Mouse (Mus musculus): Measurements from ENCODE around the gene Pcdh15.

Gene Pcdh15

DNA sequence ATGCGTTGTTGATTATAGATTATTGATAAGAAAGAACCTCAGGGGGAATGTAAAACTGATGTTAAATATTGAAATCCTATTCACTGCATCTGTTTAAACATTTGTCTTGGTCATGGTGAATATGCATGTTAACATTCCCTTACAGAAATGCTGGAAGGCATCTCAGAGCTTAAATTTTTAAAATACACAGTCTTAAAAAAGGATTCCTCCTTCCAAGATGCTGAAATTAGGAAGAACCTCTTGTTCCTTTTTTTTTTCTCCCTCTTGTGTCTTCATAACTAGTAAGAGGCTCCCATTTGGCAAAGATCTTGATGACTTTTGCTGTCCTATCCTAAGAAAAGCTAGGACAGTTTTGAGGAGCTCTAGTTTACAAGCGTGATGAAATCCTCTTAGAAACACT, 284.9 kb downstream of the Pcdh15 start:
- no peak for DNase-seq

DNA sequence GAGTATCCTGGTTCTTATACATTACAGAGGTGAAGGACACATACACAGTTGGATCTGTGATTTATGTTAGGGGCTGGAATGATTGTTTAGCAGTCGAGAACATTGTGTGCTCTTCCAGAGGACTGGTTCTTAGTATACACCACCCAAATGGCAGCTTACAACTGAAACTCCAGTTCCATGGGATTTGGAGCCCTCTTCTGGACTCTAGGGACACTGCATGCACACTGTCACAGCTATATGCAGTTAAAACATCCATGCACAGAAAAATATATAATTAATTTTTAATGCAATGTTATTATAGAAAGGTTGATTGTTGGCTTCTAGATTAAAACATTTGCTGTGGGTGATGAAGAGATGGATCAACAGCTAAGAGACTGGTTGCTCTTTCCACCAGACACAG, 301.3 kb downstream of the Pcdh15 start:
- no peak for DNase-seq

DNA sequence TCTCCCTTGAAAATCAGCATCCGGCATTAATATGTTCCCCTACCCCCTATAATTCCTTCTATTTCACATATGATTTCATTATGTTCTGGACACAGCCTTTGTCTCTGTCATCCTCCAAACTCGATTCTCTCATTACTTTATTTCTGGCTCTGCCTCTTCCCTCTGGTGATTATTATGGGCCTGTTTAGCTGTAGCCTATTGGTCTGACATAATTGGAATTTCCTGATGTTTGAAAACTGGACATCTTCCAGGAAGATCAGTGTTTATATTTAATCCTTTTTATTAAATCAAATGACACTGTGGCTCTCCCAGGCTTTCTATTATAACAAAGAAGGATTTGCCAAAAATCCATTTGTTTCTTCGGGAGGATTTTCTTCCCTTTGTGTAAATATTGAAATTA, 326.3 kb downstream of the Pcdh15 start:
- DNase-seq = no peak

DNA sequence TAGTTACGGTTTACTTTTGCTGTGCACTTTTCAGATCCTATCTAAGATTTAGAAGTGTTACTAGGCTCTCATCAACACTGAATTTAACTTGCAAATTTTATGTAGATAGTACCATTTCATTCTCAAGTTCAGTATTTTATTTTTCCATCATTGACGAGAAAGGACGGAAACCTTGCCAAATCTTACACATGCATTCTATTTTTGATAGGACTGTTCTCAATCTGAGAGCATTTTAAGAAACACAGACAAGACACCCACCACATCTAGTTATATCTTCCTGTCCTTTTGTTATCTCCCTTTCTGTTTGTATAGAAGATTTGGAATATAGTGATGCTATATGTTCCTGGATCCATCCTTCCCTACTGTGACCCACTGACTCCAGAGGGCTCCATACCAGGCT, 332.2 kb downstream of the Pcdh15 start:
- no peak for DNase-seq

DNA sequence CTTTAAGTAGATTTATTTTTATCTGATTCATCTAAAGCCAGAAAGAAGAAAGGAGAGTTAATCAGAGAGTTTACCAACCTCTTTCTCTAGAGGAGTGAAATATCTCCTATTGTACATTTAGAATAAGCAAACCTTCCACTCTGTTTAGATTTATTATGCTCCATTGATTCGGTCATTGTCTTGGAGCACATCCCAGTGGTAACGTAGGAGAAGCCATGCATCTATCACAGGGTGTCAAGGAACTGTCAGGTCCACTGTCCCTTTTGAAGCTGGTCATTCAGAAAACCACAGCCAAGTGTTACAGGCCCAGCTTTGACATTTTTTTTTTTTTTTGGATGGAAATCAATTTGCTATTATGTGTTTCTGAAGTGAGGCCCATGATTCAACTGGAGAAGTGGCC, 384.9 kb downstream of the Pcdh15 start:
- no peak for DNase-seq

DNA sequence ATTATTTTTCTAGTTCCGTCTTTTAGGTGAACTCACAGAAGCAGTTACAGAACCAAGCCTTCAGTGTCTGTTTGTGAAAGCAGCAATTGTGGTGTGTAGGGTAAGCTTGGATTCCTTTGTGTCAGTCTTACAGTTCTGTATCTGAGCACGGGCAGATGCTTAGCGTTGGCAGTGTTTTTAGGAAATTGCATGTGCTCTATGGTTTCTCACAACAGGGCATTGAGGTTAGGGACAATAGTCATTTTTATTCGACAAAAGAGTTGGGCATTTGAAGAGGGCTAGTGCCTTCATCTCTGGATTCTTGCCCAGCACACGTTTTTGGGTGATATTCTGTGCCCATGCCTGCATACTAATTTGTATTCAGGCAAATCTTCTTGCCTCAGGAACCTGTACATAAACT, 392.5 kb downstream of the Pcdh15 start:
- DNase-seq = no peak

DNA sequence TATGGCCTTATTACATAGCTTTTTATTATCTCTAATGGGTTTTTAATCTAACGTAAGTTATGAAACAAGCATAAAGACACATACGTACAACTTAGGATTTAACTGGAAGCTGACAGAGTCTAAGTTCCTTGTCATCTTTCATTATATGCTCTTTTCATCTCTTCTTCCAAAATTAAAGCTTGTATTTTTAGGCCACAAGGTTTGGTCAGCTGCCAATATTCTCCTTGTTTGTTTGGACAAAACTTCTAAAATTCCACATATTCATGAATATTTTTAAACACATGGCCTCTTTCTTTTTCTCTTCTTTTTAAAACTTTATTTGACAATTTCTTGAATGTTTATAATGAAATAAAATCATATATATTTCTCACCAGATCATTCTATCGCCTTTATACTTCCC, 415.7 kb downstream of the Pcdh15 start:
- no peak for DNase-seq

DNA sequence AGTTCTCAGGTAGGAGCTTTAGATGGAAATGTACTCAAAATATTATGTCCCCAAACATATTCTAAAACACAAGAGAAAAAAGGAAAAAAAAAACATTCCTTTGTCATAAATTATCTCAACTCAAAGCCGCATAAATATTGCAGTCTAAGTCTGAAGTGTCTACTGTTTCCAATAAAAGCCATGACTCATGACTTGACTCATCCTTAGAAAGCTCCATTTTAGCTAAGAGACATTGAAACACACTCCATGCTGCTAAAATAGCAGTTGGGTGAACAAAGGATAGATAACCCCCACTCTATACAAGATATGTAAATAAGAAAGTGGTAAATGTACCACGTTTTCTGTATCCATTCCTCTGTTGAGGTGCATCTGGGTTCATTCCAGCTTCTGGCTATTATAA, 416.6 kb downstream of the Pcdh15 start:
- DNase-seq = no peak

DNA sequence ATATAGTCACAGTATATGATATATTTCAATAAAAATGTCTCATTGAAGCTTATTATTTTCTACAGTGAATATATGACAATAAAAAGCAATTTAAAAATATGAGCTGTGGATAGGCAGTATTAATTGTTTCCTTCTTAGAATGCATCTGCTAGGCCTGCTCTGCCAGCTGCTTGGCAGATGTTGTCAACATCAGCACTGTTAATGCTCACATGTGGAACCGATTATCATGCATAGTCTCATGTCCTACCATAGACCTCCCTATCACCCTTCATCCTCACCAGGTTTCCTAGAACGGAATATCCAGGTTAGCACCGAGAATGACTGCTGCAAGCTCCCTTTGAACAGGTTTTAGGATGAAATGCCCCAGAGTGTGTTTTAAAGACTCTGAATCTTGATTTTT, 420.3 kb downstream of the Pcdh15 start:
- no peak for DNase-seq

DNA sequence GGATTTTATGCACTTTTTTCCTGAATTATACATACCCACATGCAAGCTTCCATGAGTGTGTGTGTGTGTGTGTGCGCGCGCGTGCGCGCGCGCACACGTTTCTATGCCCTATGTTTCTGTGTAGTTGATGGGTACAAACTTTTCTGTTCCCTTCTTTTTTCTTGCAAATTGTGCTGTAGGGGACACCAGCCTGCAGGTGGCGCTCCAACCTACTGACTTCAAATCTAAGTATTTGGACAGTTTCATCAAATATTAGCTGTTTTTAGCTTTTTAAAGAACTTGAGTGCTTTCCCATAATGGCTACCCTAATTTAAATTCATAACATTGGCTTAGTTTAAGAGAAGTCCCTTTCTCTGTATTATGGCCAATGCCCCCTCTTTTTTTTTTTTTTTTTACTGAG, 453.7 kb downstream of the Pcdh15 start:
- DNase-seq = peak; percentile 17 to 31

DNA sequence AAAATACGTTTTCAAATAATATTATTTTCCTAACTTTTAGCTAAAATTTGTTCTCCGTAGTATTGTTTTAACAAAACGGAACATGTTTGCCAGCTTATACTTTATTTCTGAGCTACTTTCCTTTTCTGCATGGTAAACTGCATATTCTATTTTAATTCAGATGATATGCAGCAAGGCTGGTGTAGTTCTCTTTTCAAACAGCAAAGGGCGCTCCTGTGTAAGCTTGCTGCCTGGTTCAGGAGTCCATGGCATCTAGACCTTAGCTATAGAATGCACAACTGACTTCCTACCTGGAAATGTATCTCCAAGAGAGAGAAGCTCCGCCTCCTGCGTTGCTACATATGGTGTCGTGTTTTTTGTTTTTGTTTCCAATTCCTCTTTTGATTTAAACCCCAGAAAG, 465.1 kb downstream of the Pcdh15 start:
- peak; percentile 43 to 47 for DNase-seq

DNA sequence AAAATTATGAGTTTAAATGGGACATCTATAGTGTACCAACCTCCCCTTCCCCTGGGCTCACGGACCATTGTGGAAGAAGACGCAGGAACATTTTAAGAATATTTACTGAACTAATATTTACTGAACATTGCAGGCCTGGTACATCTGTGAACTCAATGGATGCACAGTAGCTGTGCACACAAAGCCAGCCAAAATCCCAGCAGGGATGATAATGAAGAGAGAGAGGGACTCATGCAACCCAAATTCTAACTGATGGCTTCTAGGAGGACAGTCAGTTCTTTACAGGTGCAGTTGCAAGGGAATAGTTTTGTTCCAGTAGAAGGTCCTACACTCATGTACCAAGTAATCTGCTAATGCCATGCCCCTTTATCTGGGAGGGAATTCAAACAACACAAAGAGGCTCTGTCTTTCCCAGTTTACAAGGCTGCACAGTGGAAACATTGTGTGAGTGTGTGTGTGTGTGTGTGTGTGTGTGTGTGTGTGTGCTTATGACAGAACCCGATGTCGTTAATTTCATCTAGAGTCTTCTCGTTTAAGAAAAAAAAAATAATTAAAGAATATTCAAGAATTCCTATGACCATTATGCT, 475.7 kb downstream of the Pcdh15 start:
- no peak for DNase-seq

DNA sequence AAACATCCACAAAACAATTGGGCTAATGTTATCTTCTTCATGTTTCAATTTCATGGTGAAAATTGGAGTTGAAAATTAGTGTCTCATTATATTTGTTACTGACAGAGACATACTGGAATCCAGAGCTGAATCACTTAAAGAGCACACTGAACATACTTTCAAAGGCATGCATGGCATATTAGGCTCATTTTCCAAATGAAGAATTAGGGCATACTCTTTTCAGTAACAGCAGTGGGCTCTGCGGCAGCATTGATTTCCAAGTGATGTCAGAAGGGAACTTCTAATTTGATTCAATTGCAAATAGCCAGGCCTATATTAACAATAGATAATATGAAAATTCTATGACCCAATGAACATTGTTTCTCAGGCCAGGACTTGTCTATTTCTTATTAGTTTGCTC, 568.4 kb downstream of the Pcdh15 start:
- DNase-seq = no peak

DNA sequence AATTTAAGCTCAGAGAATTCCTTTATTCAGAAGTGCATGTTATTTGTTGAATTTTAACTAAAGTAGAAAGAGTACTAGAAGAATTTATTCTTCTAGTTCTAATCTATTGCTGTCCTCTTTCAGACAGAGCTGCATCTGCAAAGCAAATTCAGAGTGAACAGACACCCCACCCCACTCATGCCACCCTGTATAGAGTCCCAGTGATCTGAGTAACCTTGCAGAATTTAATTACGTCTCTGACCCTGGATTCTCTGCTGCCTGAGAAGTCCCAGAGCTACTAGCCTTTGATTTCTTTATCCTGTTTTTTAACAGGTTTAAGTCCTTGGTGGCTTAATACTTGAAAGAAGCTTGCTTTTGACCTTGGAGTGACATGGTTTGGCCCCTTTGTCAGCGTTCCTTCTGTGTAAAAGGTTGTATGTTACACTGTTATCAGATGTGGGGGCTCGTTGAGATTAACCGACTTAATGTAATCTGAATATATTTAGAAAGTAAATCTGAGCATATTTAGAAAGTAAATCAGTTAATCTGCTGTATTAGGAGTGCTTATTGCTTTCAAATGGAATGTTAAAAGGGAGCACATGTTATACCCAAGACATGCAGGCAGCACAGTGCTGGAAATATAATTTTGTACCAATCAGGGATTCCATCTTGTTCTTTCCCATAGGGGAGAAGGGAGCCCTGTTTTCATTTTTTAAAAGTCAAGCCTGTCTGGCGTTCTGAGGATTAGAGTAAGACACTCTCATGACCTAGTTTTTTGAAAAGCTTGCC, 601.6 kb downstream of the Pcdh15 start:
- DNase-seq = no peak

DNA sequence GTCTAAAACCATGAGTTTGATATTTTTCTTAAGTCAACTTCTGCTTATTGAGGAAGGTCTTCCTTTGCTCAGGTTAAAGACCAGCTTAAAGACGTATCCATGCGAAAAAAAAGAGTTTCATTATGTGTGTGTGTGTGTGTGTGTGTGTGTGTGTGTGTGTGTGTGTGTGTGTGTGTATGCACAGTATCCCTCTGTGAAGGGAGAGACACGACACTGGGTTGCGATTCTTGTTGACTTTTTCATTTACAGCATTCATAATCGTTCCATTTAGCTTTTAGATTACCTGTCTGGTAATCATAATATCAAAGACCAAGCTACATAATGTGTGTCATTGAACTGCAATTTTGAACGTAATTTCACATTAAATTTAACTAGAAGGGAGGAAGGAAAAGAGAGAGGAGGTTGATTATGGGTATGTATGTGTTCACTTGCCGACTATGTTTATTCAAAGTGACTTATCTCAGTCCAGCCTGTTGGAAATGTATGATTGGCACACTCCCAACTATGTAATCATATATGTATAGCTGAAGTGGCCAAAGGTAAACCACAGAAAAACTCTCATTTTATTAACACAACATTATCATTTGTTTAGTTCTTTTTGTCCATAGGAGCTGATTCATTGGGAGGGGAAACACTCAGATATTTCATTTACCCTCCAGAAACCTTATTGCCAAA, 626.6 kb downstream of the Pcdh15 start:
- DNase-seq = no peak

DNA sequence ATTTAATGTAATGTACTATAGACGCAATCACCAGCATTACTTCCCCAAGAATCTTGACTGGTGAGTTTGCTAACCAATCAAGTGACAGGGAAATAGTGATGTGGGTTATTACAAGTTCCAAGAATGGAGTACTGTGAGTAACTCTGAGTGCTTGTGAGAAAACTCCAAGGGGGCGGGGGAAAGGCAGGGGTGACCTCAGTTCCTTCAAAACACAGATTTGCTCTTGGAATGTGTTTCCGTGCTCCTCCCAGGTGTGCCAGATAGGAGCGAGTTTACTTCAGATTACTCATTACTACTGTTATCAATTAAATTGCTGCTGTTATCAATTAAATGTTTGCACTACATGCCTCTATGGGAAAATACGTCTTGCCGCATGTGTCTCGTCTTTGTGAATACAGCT, 634.1 kb downstream of the Pcdh15 start:
- DNase-seq = no peak

DNA sequence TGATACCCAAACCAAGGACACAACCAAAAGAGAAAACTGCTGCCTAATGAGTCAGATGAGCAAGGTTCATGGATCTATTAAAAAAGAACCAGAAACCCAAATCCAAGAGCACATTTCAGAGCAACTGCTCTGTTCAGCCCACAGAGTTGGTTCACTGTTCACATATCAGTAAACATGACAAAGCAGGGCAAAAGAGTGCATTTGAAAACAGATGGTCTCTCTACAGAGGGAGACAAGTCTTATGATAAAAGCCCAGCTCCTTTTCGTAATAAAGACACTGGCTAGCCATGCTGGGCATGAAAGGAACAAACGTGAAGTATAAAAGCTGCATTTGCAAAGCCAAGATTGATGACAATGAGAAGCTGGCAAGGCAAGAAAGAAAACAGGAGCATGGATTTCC, 649.9 kb downstream of the Pcdh15 start:
- no peak for DNase-seq

DNA sequence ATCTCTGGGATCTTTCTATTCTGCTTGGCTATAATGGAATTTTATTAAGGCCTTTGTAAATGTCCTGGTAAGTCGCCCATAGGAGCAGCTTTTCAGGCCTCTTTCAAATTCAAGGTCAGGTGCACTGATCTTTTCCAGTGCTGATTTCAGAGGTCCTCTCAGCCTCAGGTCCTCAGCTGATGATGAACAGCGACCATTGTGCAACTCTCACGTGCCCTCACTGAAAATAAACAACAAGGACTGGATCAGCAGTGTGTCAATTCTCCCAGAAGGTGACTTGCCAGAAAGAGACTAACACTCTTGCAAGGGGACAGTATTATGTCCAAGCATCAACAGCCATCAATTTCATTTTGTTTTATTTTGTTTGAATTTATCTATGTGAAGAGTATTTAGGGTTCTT, 654.7 kb downstream of the Pcdh15 start:
- no peak for DNase-seq

DNA sequence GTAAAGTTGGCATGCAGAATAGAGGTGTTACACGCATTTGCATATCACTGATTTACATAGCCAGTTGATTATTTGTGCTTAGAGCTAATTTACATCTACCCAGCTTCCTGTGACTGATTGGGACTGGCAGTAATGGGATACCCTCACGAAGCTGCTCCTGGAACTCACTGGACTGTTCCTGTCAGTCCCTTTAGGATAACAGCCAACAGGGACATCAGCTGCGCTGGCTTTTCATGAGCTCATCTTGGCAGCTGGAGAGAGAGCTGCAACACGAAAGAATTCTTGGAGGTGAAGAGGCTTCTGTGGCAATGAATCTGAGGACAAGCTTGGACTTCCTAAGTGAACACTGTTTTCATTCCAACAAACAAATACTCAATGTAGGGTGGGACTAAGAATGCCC, 683.8 kb downstream of the Pcdh15 start:
- DNase-seq = no peak

DNA sequence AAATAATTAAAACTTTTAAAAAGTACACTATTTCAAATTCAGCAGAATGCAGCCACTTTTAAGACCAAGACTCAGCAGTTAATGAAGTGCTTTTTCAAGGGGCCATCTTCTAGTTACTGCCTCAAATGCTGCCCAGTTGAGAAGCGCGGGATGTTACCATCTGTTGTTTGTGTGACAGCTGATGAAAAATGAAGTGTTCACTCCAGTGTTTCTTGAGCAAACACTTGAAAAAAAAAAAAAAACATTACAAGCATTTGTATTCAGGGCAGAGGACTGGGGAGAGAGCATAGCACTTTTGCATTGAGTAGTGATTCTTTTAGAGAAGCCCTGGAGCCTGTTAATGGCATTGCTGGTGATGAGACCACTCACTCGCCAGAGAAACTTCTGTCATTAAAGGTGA, 689.0 kb downstream of the Pcdh15 start:
- no peak for DNase-seq

DNA sequence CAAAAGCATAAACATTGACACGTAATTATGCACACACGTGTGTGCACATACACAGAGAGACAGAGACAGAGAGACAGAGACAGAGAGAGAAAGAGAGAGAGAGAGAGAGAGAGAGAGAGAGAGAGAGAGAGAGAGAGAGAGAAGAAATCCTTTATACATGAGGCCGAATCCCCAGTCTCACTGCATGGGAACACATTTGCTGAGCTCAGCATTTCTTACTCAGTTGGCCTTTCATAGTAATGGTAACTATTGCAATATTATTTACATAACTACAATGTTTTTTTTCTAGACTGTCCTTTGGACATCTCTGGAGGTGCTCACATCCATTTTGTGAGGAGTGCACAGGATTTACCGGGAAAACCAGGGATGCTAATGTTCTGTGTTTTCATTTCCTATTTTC, 705.9 kb downstream of the Pcdh15 start:
- no peak for DNase-seq

DNA sequence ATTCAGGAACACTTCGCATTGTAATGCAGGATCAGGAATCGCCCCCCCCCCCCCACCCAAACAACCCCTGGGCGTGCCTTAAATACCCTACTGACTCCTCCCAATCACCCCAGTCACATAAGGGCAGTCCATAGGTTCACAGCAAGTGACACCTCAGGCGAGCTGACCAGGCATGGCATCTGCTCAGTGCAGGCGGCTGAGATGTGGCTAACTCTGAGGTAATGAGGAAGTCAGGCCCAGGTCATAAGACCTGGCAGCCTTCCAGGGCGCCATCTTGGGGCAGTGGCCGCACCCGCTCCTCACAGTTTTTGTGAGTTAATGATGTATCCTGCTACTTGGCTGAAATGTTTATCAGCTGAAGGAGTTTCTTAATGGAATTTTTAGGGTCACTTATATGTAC, 713.2 kb downstream of the Pcdh15 start:
- peak in 1 of 2 experiments; percentile 2 for DNase-seq

DNA sequence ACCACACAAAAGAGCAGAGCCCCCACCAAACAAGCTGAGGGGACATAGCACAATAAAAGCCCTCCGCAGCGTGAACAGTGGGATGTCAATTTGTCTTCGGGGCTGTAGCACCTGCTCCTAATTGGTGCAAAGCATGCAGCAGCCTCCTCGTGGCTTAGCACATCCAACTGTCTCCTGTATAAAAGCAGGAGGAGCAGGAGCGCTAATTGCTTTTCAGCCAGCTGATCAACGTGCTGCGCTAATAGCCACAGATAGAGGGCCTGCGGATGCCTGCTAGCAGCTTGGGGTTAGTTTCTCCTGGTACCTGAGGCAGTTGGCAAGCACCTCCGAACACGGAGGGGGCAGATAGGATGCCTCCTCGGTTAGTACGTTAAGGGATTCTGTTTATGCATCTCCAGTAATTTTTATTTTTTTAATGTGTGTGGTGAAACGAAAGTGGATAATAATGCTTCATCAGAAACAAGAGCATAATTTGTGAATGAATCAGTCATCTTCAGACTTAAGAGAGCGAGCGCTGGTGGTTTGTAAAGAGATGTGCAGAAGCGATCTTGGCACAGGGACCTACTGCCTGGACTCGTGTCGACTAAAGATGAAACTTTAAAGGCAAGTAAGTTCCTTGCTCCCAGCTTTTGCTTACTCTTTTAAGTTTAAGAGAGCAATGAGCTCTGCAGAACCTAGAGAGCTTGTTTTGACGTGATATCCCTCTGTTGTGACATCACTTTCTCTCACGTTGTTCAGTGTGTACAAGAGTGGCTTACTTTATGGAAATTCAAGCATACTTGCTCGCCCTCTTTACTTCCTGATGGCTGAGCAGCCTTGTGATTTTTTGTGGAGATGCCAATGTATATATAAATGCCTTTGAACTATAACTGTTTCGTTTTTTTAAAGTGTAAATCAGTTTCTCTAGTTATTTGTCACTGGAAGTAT, 722.8 kb downstream of the Pcdh15 start:
- no peak for DNase-seq
